In genomic region chr12:16589966-16590365, GRCm38 (mm10) we compare ENCODE assay signal across 8 mouse cellular contexts. TPM values are rescaled to one million over a fixed set of nuclear protein-coding genes. Genes with fewer than 3 reads are reported as not detected.
DNase-seq lines count a peak whose midpoint lies in the region; ATAC-seq and TF ChIP-seq lines count a peak whose summit lies in the region.

No protein-coding gene starts in this region.

- ATAC-seq in embryonic facial prominence, embryonic 13.5 days (ENCODE audit: insufficient number of reproducible peaks, insufficient read depth, low FRiP score, low TSS enrichment, low read depth), result no peak
- ATAC-seq in intestine, postnatal 0 days, result no peak
- no peak for ATAC-seq in monocyte, adult 5-6 weeks (replicated peaks; ENCODE audit: insufficient number of reproducible peaks, low FRiP score, low TSS enrichment, poor library complexity, severe bottlenecking)

- peaks cover 53% of the 10 kb centered on the region for H3K4me1 ChIP-seq in embryonic facial prominence, embryonic 13.5 days
- H3K4me1 ChIP-seq in intestine, postnatal 0 days (replicated peaks; ENCODE audit: control insufficient read depth, insufficient read depth, low read length), result peaks cover 10% of the 10 kb centered on the region

- peak; percentile 42 for DNase-seq in cerebellum, adult 11-12 months
- no peak for DNase-seq in cerebellum, postnatal 14 days
- peak; percentile 78 for DNase-seq in lung, postnatal 36 days
- DNase-seq in testis, postnatal 14 days (ENCODE audit: low spot score), result no peak
- no peak for DNase-seq in c-Kit-positive CD71-positive TER-119-positive erythroid progenitor cells, embryonic 14.5 days (ENCODE audit: low spot score)

- H3K36me3 ChIP-seq in embryonic facial prominence, embryonic 13.5 days, result no peaks in the 10 kb centered on the region
- H3K36me3 ChIP-seq in intestine, postnatal 0 days (ENCODE audit: control insufficient read depth, insufficient read depth), result no peaks in the 10 kb centered on the region

- H3K4me2 ChIP-seq in embryonic facial prominence, embryonic 13.5 days, result peak overlapping the region; percentile 78
- peak overlapping the region; percentile 74 for H3K4me2 ChIP-seq in intestine, postnatal 0 days (replicated peaks; ENCODE audit: low read depth)

- no peaks in the 10 kb centered on the region for H3K9me3 ChIP-seq in embryonic facial prominence, embryonic 13.5 days
- H3K9me3 ChIP-seq in intestine, postnatal 0 days (ENCODE audit: control insufficient read depth), result no peaks in the 10 kb centered on the region

- peak overlapping the region; percentile 79 for H3K4me3 ChIP-seq in embryonic facial prominence, embryonic 13.5 days
- H3K4me3 ChIP-seq in intestine, postnatal 0 days (ENCODE audit: low read depth, low read length), result no peak overlapping the region

- no peaks in the 10 kb centered on the region for H3K27me3 ChIP-seq in embryonic facial prominence, embryonic 13.5 days
- no peaks in the 10 kb centered on the region for H3K27me3 ChIP-seq in intestine, postnatal 0 days (replicated peaks; ENCODE audit: control insufficient read depth, insufficient read depth, low read length)

- WGBS in embryonic facial prominence, embryonic 13.5 days, result 16% methylated on average over 4 of the region's 4 CpGs
- 23% methylated on average over 4 of the region's 4 CpGs for WGBS in intestine, postnatal 0 days

- no peak for TF ChIP-seq CTCF in intestine, postnatal 0 days (IDR thresholded peaks at IDR 0.05; ENCODE audit: low read depth)

- no peak overlapping the region for H3K27ac ChIP-seq in embryonic facial prominence, embryonic 13.5 days
- H3K27ac ChIP-seq in intestine, postnatal 0 days (ENCODE audit: low read depth, low read length), result no peak overlapping the region

- 0 out of 2 replicates have a peak overlapping the region, but pooled peaks have one; percentile 6 for H3K9ac ChIP-seq in embryonic facial prominence, embryonic 13.5 days
- peak overlapping the region; percentile 45; the same call in 1 of the 2 replicates for H3K9ac ChIP-seq in intestine, postnatal 0 days (ENCODE audit: low read depth, low read length)

RNA-seq across cellular contexts. Expression of gene Lpin1, which starts 20.8 kb away (rescaled TPM):
- polyA plus RNA-seq in embryonic facial prominence, embryonic 13.5 days (2015; fragmentation: Nextera tagmentation; extraction: Ambion mirVana), result 5.9 and 7.7 TPM in 2 replicates
- polyA plus RNA-seq in intestine, postnatal 0 days (2015; fragmentation: Nextera tagmentation; extraction: Ambion mirVana), result 3.1 and 3.6 TPM in 2 replicates
- total RNA-seq in monocyte, adult 5-6 weeks (2017), result 32.5 to 104 TPM (median 38.1 TPM) in 3 replicates

Comparison
In these comparisons a context has a peak if more than half of its experiments do, and no peak if none do; other contexts are left out.
1. DNase-seq: peak in cerebellum, adult 11-12 months (single experiment) and lung, postnatal 36 days (single experiment); none in cerebellum, postnatal 14 days (0 of 2), testis, postnatal 14 days (single experiment) and c-Kit-positive CD71-positive TER-119-positive erythroid progenitor cells, embryonic 14.5 days (single experiment).